Mouse (Mus musculus) heart, postnatal 0 days (tissue): Measurements from ENCODE around the gene Mylk. TPM values are rescaled to one million over a fixed set of nuclear protein-coding genes. Genes with fewer than 3 reads are reported as not detected.

Experiments used
- ATAC-seq: fragments of 200-750 bp; cut with Nextera tagmentation; 2 replicates; pipeline ENCODE4 v1.8.0; 2017; ENCODE audit warnings: low read depth, moderate number of reproducible peaks, moderate library complexity; ENCODE audit not compliant: insufficient read depth
- DNase-seq: peaks from one replicate; pipeline ENCODE4 v3.0.0-alpha.2; 2016; ENCODE audit warnings: low spot score
- H3K27ac ChIP-seq: fragments of 300-500 bp; sonication (generic); 2 replicates; pipeline ENCODE4 v1.5.1; 2014; ENCODE audit warnings: low read depth, mild to moderate bottlenecking
- H3K27me3 ChIP-seq: fragments of 300-500 bp; sonication (generic); 2 replicates; pipeline ENCODE4 v1.6.1; 2014; ENCODE audit warnings: low read length, mixed read lengths; ENCODE audit not compliant: control insufficient read depth, insufficient read depth
- H3K36me3 ChIP-seq: fragments of 300-500 bp; sonication (generic); replicated peaks from 2 replicates; pipeline ENCODE4 v1.6.1; 2014; ENCODE audit warnings: low read length, mixed read lengths; ENCODE audit not compliant: control insufficient read depth, insufficient read depth
- H3K4me1 ChIP-seq: fragments of 300-500 bp; sonication (generic); 2 replicates; pipeline ENCODE4 v1.6.1; 2014; ENCODE audit warnings: antibody characterized with exemption; ENCODE audit not compliant: control insufficient read depth, insufficient read depth
- H3K4me2 ChIP-seq: fragments of 300-500 bp; sonication (generic); 2 replicates; pipeline ENCODE4 v1.6.1; 2014; ENCODE audit warnings: low read depth, mild to moderate bottlenecking, low read length, moderate library complexity
- H3K4me3 ChIP-seq: fragments of 300-500 bp; sonication (generic); 2 replicates; pipeline ENCODE4 v1.5.1; 2014; ENCODE audit warnings: low read depth, low read length
- H3K9ac ChIP-seq: fragments of 300-500 bp; sonication (generic); replicated peaks from 2 replicates; pipeline ENCODE4 v1.6.1; 2014; ENCODE audit warnings: low read depth, low read length, mixed read lengths
- H3K9me3 ChIP-seq: fragments of 300-500 bp; sonication (generic); replicated peaks from 2 replicates; pipeline ENCODE4 v1.6.1; 2016; ENCODE audit warnings: low read length; ENCODE audit not compliant: control insufficient read depth
- CTCF ChIP-seq: IDR thresholded peaks from 2 replicates; pipeline ENCODE4 v1.5.1; 2016; ENCODE audit warnings: antibody characterized with exemption, control low read depth, low read depth
- EP300 ChIP-seq: IDR thresholded peaks from 2 replicates; pipeline ENCODE4 v1.6.1; 2016; ENCODE audit warnings: antibody characterized with exemption, low read depth
- WGBS: fragments of 180-500 bp; shearing (Covaris S2); extraction: QIAGEN DNeasy Blood & Tissue Kit; methylation state at CpG from one replicate; pipeline ENCODE4 v1.1.7; 2014; 5-methylcytosine and 5-hydroxymethylcytosine counted together
- polyA plus RNA-seq: library from polyadenylated mRNA; unstranded; fragments of >200 nt; fragmentation: Nextera tagmentation; extraction: Ambion mirVana; gene quantifications from 2 replicates; pipeline ENCODE4 v1.2.1, GENCODE M21; 2015
- total RNA-seq: library from RNA; depleted of rRNA; stranded (reverse); fragments of >200 nt; gene quantifications from 2 replicates; pipeline ENCODE4 v1.2.3, GENCODE M21; 2014; ENCODE audit warnings: low replicate concordance

Mylk gene
- total and polyA plus RNA-seq, 2 experiments from 2014 or later = 6.2 to 148 TPM

- Histone ChIP-seq H3K4me2 (no peak overlapping the region), H3K36me3 (no peaks in the 10 kb centered on the region), H3K4me3 (no peak overlapping the region), H3K9me3 (no peaks in the 10 kb centered on the region), H3K4me1 (peaks cover 48% of the 10 kb centered on the region), H3K9ac (no peak overlapping the region), H3K27ac (peak overlapping the region; percentile 8; the same call in 1 of the 2 replicates), H3K27me3 (peaks cover 23% of the 10 kb centered on the region; the same call in 1 of the 2 replicates)
- DNase-seq (no peak), ATAC-seq (no peak)
- WGBS = 51% methylated on average over 9 of the region's 9 CpGs
- no peak for TF ChIP-seq CTCF
- TF ChIP-seq EP300 = no peak
Observed at GRCm38 (mm10) chr16:34936339-34936810, 191.4 kb downstream of the Mylk start.

DNA sequence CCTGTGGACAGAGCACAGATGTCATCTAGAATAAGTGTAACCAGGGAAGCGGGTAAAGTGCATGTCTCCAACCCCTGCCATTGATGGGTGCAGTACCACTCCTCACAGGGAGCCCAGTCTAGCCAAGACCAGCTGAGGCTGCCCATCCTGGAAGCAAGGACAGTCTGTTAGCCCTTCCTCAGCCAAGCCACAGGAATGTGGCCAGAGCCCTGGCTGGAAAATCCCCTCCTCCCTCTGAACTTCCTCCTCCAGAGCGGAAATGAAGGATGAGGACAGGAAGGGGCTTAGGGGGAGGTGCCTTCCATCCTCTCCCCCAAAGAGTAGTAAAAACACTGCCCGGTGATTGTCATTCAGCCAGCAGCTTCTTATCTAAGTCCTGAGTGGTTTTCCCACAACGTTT, 192.6 kb downstream of the Mylk start:
- ATAC-seq (peak; percentile 71), DNase-seq (peak; percentile 60)
- peak overlapping the region; percentile 81 for H3K27ac ChIP-seq
- H3K27me3 ChIP-seq = peaks cover 14% of the 10 kb centered on the region; the same call in 1 of the 2 replicates
- no peak overlapping the region for H3K4me2 ChIP-seq
- WGBS = 33% methylated on average over 4 of the region's 4 CpGs
- TF ChIP-seq CTCF = no peak
- peak; percentile 86; the same call in 1 of the 2 replicates for TF ChIP-seq EP300
- no peak overlapping the region for H3K9ac ChIP-seq
- H3K36me3 ChIP-seq = no peaks in the 10 kb centered on the region
- no peak overlapping the region for H3K4me3 ChIP-seq
- H3K9me3 ChIP-seq = no peaks in the 10 kb centered on the region
- H3K4me1 ChIP-seq = peaks cover 43% of the 10 kb centered on the region

GRCm38 (mm10) chr16:34938248-34938647, 193.2 kb downstream of the Mylk start:
- Histone ChIP-seq H3K9me3 (no peaks in the 10 kb centered on the region), H3K27ac (peak overlapping the region; percentile 81), H3K27me3 (peaks cover 11% of the 10 kb centered on the region; the same call in 1 of the 2 replicates), H3K4me2 (no peak overlapping the region), H3K4me3 (no peak overlapping the region), H3K4me1 (peaks cover 41% of the 10 kb centered on the region), H3K36me3 (no peaks in the 10 kb centered on the region), H3K9ac (no peak overlapping the region)
- WGBS = 85% methylated on average over 2 of the region's 2 CpGs
- DNase-seq (no peak), ATAC-seq (no peak)
- TF ChIP-seq EP300 (no peak), CTCF (no peak)

DNA sequence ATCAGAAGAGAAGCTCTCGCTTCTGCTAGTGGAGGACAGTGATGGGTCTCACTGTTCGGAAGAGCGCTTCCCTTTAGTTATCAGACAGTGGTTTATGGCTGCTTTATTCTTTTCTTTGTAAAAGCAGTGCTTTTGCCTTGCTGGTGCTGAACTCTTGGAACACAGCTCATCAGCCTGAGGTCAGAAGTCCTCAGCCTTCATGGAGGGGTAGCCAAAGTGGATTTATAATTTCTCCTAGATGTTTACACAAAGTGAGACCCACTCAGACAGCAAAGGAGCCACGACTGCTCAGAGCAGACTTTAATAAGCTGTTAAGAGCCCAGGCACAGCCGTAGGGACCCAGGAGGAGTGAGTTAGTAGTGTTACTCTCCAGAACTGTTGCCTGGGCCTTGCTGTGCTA, 194.9 kb downstream of the Mylk start:
- Histone ChIP-seq H3K9me3 (no peaks in the 10 kb centered on the region), H3K9ac (no peak overlapping the region), H3K36me3 (no peaks in the 10 kb centered on the region), H3K4me2 (no peak overlapping the region), H3K4me3 (no peak overlapping the region), H3K27me3 (peaks cover 6% of the 10 kb centered on the region; the same call in 1 of the 2 replicates), H3K27ac (no peak overlapping the region), H3K4me1 (peaks cover 44% of the 10 kb centered on the region)
- WGBS = 88% methylated on average over 5 of the region's 5 CpGs
- no peak for DNase-seq
- TF ChIP-seq EP300 (no peak), CTCF (no peak)
- no peak for ATAC-seq

GRCm38 (mm10) chr16:34940363-34940762, 195.4 kb downstream of the Mylk start:
- WGBS = 52% methylated on average over 5 of the region's 5 CpGs
- H3K27ac ChIP-seq = no peak overlapping the region
- no peak overlapping the region for H3K9ac ChIP-seq
- TF ChIP-seq CTCF = no peak
- no peak for TF ChIP-seq EP300
- peaks cover 44% of the 10 kb centered on the region for H3K4me1 ChIP-seq
- no peaks in the 10 kb centered on the region for H3K36me3 ChIP-seq
- DNase-seq (no peak), ATAC-seq (peak; percentile 43; the same call in 1 of the 2 replicates)
- H3K4me3 ChIP-seq = no peak overlapping the region
- no peak overlapping the region for H3K4me2 ChIP-seq
- no peaks in the 10 kb centered on the region for H3K9me3 ChIP-seq
- H3K27me3 ChIP-seq = peaks cover 2% of the 10 kb centered on the region; the same call in 1 of the 2 replicates

- no peaks in the 10 kb centered on the region for H3K27me3 ChIP-seq
- no peak for TF ChIP-seq EP300
- TF ChIP-seq CTCF = no peak
- H3K4me1 ChIP-seq = peaks cover 38% of the 10 kb centered on the region
- WGBS = 34% methylated on average over 3 of the region's 3 CpGs
- no peak overlapping the region for H3K4me3 ChIP-seq
- no peaks in the 10 kb centered on the region for H3K36me3 ChIP-seq
- no peaks in the 10 kb centered on the region for H3K9me3 ChIP-seq
- no peak for DNase-seq
- H3K4me2 ChIP-seq = no peak overlapping the region
- no peak overlapping the region for H3K27ac ChIP-seq
- no peak for ATAC-seq
- no peak overlapping the region for H3K9ac ChIP-seq
Observed at GRCm38 (mm10) chr16:34941915-34942314, 196.9 kb downstream of the Mylk start.
